Mouse (Mus musculus): ENCODE results near the gene Osbpl8. TPM values are rescaled to one million over a fixed set of nuclear protein-coding genes. Genes with fewer than 3 reads are reported as not detected.
A peak's percentile ranks its signal among the peaks of the same experiment; 100 is the strongest.

The Osbpl8 gene
- 10.0 and 10.2 TPM in 2 replicates for polyA plus RNA-seq (2015; fragmentation: Nextera tagmentation; extraction: Ambion mirVana)

GRCm38 (mm10) chr10:111164304-111165218 lies at the start of gene Osbpl8:
Osbpl8 (plus strand) TSS chr10:111164752.
- Histone ChIP-seq H3K27ac (replicated peaks) (peak within 1 kb of the TSS; percentile 97), H3K27me3 (no peaks in the 10 kb centered on the region), H3K36me3 (replicated peaks) (no peaks in the 10 kb centered on the region), H3K4me3 (replicated peaks) (peak within 1 kb of the TSS; percentile 99), H3K4me1 (replicated peaks) (peaks cover 52% of the 10 kb centered on the region), H3K9me3 (replicated peaks) (no peaks in the 10 kb centered on the region), H3K4me2 (peak within 1 kb of the TSS; percentile 86), H3K9ac (peak within 1 kb of the TSS; percentile 100)
- peak; percentile 93 for ATAC-seq (ENCODE audit: insufficient read depth)
- WGBS (ENCODE audit: insufficient replicate concordance) = 0% methylated on average over 81 of the region's 84 CpGs

GRCm38 (mm10) chr10:111117198-111117845 lies 47.2 kb upstream of the Osbpl8 start:
- no peak for ATAC-seq (ENCODE audit: insufficient read depth)
- H3K27me3 ChIP-seq = no peaks in the 10 kb centered on the region
- no peak overlapping the region for H3K27ac ChIP-seq (replicated peaks)
- no peak overlapping the region for H3K9ac ChIP-seq
- no peak overlapping the region for H3K4me2 ChIP-seq
- peaks cover 13% of the 10 kb centered on the region for H3K4me1 ChIP-seq (replicated peaks)
- H3K4me3 ChIP-seq (replicated peaks) = no peak overlapping the region
- 74% methylated on average over 7 of the region's 7 CpGs for WGBS (ENCODE audit: insufficient replicate concordance)
- H3K9me3 ChIP-seq (replicated peaks) = no peaks in the 10 kb centered on the region
- no peaks in the 10 kb centered on the region for H3K36me3 ChIP-seq (replicated peaks)

GRCm38 (mm10) chr10:111118292-111118691 lies 46.3 kb upstream of the Osbpl8 start:
- Histone ChIP-seq H3K9ac (no peak overlapping the region), H3K9me3 (replicated peaks) (no peaks in the 10 kb centered on the region), H3K4me1 (replicated peaks) (peaks cover 13% of the 10 kb centered on the region), H3K27me3 (no peaks in the 10 kb centered on the region), H3K4me2 (no peak overlapping the region), H3K36me3 (replicated peaks) (no peaks in the 10 kb centered on the region), H3K4me3 (replicated peaks) (no peak overlapping the region), H3K27ac (replicated peaks) (no peak overlapping the region)
- 21% methylated on average over 9 of the region's 9 CpGs for WGBS (ENCODE audit: insufficient replicate concordance)
- ATAC-seq (ENCODE audit: insufficient read depth) = no peak

- no peak for ATAC-seq (ENCODE audit: insufficient read depth)
- WGBS (ENCODE audit: insufficient replicate concordance) = 12% methylated on average over 3 of the region's 3 CpGs
- Histone ChIP-seq H3K27ac (replicated peaks) (no peak overlapping the region; the same call in 1 of the 2 replicates), H3K4me2 (peak overlapping the region; percentile 14; the same call in 1 of the 2 replicates), H3K4me1 (replicated peaks) (peaks cover 13% of the 10 kb centered on the region), H3K36me3 (replicated peaks) (no peaks in the 10 kb centered on the region), H3K9me3 (replicated peaks) (no peaks in the 10 kb centered on the region), H3K4me3 (replicated peaks) (no peak overlapping the region), H3K9ac (no peak overlapping the region), H3K27me3 (no peaks in the 10 kb centered on the region)
Observed at GRCm38 (mm10) chr10:111118991-111119650, 45.4 kb upstream of the Osbpl8 start.

- H3K27me3 ChIP-seq = no peaks in the 10 kb centered on the region
- H3K4me3 ChIP-seq (replicated peaks) = no peak overlapping the region
- ATAC-seq (ENCODE audit: insufficient read depth) = no peak
- H3K36me3 ChIP-seq (replicated peaks) = no peaks in the 10 kb centered on the region
- no peaks in the 10 kb centered on the region for H3K9me3 ChIP-seq (replicated peaks)
- no peak overlapping the region for H3K9ac ChIP-seq
- H3K4me2 ChIP-seq = no peak overlapping the region
- no peak overlapping the region; the same call in 1 of the 2 replicates for H3K27ac ChIP-seq (replicated peaks)
- peaks cover 14% of the 10 kb centered on the region for H3K4me1 ChIP-seq (replicated peaks)
Observed at GRCm38 (mm10) chr10:111119756-111120155, 44.8 kb upstream of the Osbpl8 start.

- H3K9me3 ChIP-seq (replicated peaks) = no peaks in the 10 kb centered on the region
- 56% methylated on average over 10 of the region's 10 CpGs for WGBS (ENCODE audit: insufficient replicate concordance)
Observed at GRCm38 (mm10) chr10:111122864-111123398, 41.6 kb upstream of the Osbpl8 start.

GRCm38 (mm10) chr10:111124175-111124574 lies 40.4 kb upstream of the Osbpl8 start:
- 60% methylated on average over 7 of the region's 7 CpGs for WGBS (ENCODE audit: insufficient replicate concordance)
- Histone ChIP-seq H3K4me1 (replicated peaks) (peaks cover 11% of the 10 kb centered on the region), H3K4me3 (replicated peaks) (no peak overlapping the region), H3K27ac (replicated peaks) (no peak overlapping the region), H3K4me2 (no peak overlapping the region), H3K9me3 (replicated peaks) (no peaks in the 10 kb centered on the region), H3K36me3 (replicated peaks) (no peaks in the 10 kb centered on the region), H3K27me3 (no peaks in the 10 kb centered on the region), H3K9ac (no peak overlapping the region)
- no peak for ATAC-seq (ENCODE audit: insufficient read depth)

More at GRCm38 (mm10) chr10:111122864-111123398, 41.6 kb upstream of the Osbpl8 start:
- Histone ChIP-seq H3K4me2 (no peak overlapping the region), H3K4me1 (replicated peaks) (peaks cover 17% of the 10 kb centered on the region), H3K4me3 (replicated peaks) (no peak overlapping the region), H3K27me3 (no peaks in the 10 kb centered on the region), H3K9ac (no peak overlapping the region), H3K36me3 (replicated peaks) (no peaks in the 10 kb centered on the region), H3K27ac (replicated peaks) (no peak overlapping the region)
- ATAC-seq (ENCODE audit: insufficient read depth) = no peak

GRCm38 (mm10) chr10:111124767-111125315 lies 39.7 kb upstream of the Osbpl8 start:
- Histone ChIP-seq H3K36me3 (replicated peaks) (no peaks in the 10 kb centered on the region), H3K9ac (no peak overlapping the region), H3K4me2 (no peak overlapping the region), H3K27ac (replicated peaks) (no peak overlapping the region), H3K4me3 (replicated peaks) (no peak overlapping the region), H3K27me3 (no peaks in the 10 kb centered on the region), H3K4me1 (replicated peaks) (peaks cover 4% of the 10 kb centered on the region), H3K9me3 (replicated peaks) (no peaks in the 10 kb centered on the region)
- ATAC-seq (ENCODE audit: insufficient read depth) = peak; percentile 15; the same call in 1 of the 2 replicates
- WGBS (ENCODE audit: insufficient replicate concordance) = 4% methylated on average over 1 of the region's 1 CpGs

GRCm38 (mm10) chr10:111127388-111127787 lies 37.2 kb upstream of the Osbpl8 start:
- Histone ChIP-seq H3K4me3 (replicated peaks) (no peak overlapping the region), H3K9me3 (replicated peaks) (no peaks in the 10 kb centered on the region), H3K4me2 (no peak overlapping the region), H3K4me1 (replicated peaks) (peaks cover 4% of the 10 kb centered on the region), H3K36me3 (replicated peaks) (no peaks in the 10 kb centered on the region), H3K9ac (no peak overlapping the region), H3K27ac (replicated peaks) (no peak overlapping the region), H3K27me3 (no peaks in the 10 kb centered on the region)
- no peak for ATAC-seq (ENCODE audit: insufficient read depth)
- WGBS (ENCODE audit: insufficient replicate concordance) = 67% methylated on average over 10 of the region's 10 CpGs

GRCm38 (mm10) chr10:111128493-111128892 lies 36.1 kb upstream of the Osbpl8 start:
- H3K36me3 ChIP-seq (replicated peaks) = no peaks in the 10 kb centered on the region
- H3K4me3 ChIP-seq (replicated peaks) = no peak overlapping the region
- H3K9me3 ChIP-seq (replicated peaks) = no peaks in the 10 kb centered on the region
- WGBS (ENCODE audit: insufficient replicate concordance) = 41% methylated on average over 3 of the region's 3 CpGs
- H3K4me2 ChIP-seq = no peak overlapping the region
- no peaks in the 10 kb centered on the region for H3K27me3 ChIP-seq
- no peak for ATAC-seq (ENCODE audit: insufficient read depth)
- no peak overlapping the region for H3K27ac ChIP-seq (replicated peaks)
- peaks cover 4% of the 10 kb centered on the region for H3K4me1 ChIP-seq (replicated peaks)
- no peak overlapping the region for H3K9ac ChIP-seq
